Mouse (Mus musculus) kidney, embryonic 14.5 days (tissue): ENCODE measurements around the gene Hexa. TPM values are rescaled to one million over a fixed set of nuclear protein-coding genes. Genes with fewer than 3 reads are reported as not detected.
A peak's percentile ranks its signal among the peaks of the same experiment; 100 is the strongest.

Experiments
- ATAC-seq: fragments of 200-750 bp; cut with Nextera tagmentation; 2 replicates; pipeline ENCODE4 v1.8.0; 2017; ENCODE audit warnings: moderate number of reproducible peaks, mild to moderate bottlenecking, moderate TSS enrichment, moderate library complexity; ENCODE audit not compliant: low FRiP score, low TSS enrichment
- H3K27ac ChIP-seq: fragments of 300-500 bp; sonication (generic); 2 replicates; pipeline ENCODE4 v1.5.1; 2014; ENCODE audit warnings: low read depth, mild to moderate bottlenecking, low read length, moderate library complexity, mixed read lengths
- H3K27me3 ChIP-seq: fragments of 300-500 bp; sonication (generic); 2 replicates; pipeline ENCODE4 v1.6.1; 2014; ENCODE audit warnings: mild to moderate bottlenecking, low read length; ENCODE audit not compliant: control insufficient read depth, insufficient read depth
- H3K36me3 ChIP-seq: fragments of 300-500 bp; sonication (generic); 2 replicates; pipeline ENCODE4 v1.6.1; 2014; ENCODE audit warnings: low read length, mixed read lengths; ENCODE audit not compliant: control insufficient read depth, insufficient read depth
- H3K4me1 ChIP-seq: fragments of 300-500 bp; sonication (generic); 2 replicates; pipeline ENCODE4 v1.6.1; 2014; ENCODE audit warnings: low read length, mixed read lengths; ENCODE audit not compliant: control insufficient read depth, insufficient read depth
- H3K4me2 ChIP-seq: fragments of 300-500 bp; sonication (generic); replicated peaks from 2 replicates; pipeline ENCODE4 v1.6.1; 2014; ENCODE audit warnings: low read depth, mild to moderate bottlenecking, low read length
- H3K4me3 ChIP-seq: fragments of 300-500 bp; sonication (generic); 2 replicates; pipeline ENCODE4 v1.5.1; 2014; ENCODE audit warnings: mild to moderate bottlenecking, low read length
- H3K9ac ChIP-seq: fragments of 300-500 bp; sonication (generic); 2 replicates; pipeline ENCODE4 v1.6.1; 2014; ENCODE audit warnings: low read depth, mild to moderate bottlenecking, low read length, moderate library complexity
- H3K9me3 ChIP-seq: fragments of 300-500 bp; sonication (generic); 2 replicates; pipeline ENCODE4 v1.6.1; 2016; ENCODE audit warnings: low read length; ENCODE audit not compliant: control insufficient read depth
- WGBS: fragments of 180-500 bp; shearing (Covaris S2); extraction: QIAGEN DNeasy Blood & Tissue Kit; methylation state at CpG from one replicate; pipeline ENCODE4 v1.1.7; 2014; 5-methylcytosine and 5-hydroxymethylcytosine counted together
- polyA plus RNA-seq: library from polyadenylated mRNA; unstranded; fragments of >200 nt; fragmentation: Nextera tagmentation; extraction: Ambion mirVana; gene quantifications from 2 replicates; pipeline ENCODE4 v1.2.1, GENCODE M21; 2014

Gene Hexa
- polyA plus RNA-seq, 1 experiment from 2014 or later, result 58.1 TPM

GRCm38 (mm10) chr9:59547869-59548268 is 8.5 kb downstream of the Hexa start:
- ATAC-seq, result no peak
- no peak overlapping the region for H3K4me3 ChIP-seq
- H3K9ac ChIP-seq, result no peak overlapping the region
- WGBS, result 94% methylated on average over 1 of the region's 1 CpGs
- H3K27me3 ChIP-seq, result no peaks in the 10 kb centered on the region
- H3K27ac ChIP-seq, result no peak overlapping the region
- H3K9me3 ChIP-seq, result no peaks in the 10 kb centered on the region
- H3K4me1 ChIP-seq, result no peaks in the 10 kb centered on the region
- H3K4me2 ChIP-seq, result no peak overlapping the region
- H3K36me3 ChIP-seq, result no peaks in the 10 kb centered on the region

- Histone ChIP-seq H3K27me3 (no peaks in the 10 kb centered on the region), H3K9ac (no peak overlapping the region), H3K4me1 (no peaks in the 10 kb centered on the region), H3K4me2 (no peak overlapping the region), H3K36me3 (no peaks in the 10 kb centered on the region), H3K4me3 (no peak overlapping the region), H3K27ac (no peak overlapping the region), H3K9me3 (no peaks in the 10 kb centered on the region)
- ATAC-seq, result no peak
- WGBS, result 64% methylated on average over 2 of the region's 2 CpGs
Measured at GRCm38 (mm10) chr9:59548961-59549487, 9.7 kb downstream of the Hexa start.

GRCm38 (mm10) chr9:59550077-59550476 is 10.7 kb downstream of the Hexa start:
- 88% methylated on average over 4 of the region's 4 CpGs for WGBS
- no peak for ATAC-seq
- no peaks in the 10 kb centered on the region for H3K27me3 ChIP-seq
- H3K4me2 ChIP-seq, result no peak overlapping the region
- H3K36me3 ChIP-seq, result no peaks in the 10 kb centered on the region
- H3K27ac ChIP-seq, result no peak overlapping the region
- H3K9me3 ChIP-seq, result no peaks in the 10 kb centered on the region
- H3K4me3 ChIP-seq, result no peak overlapping the region
- no peaks in the 10 kb centered on the region for H3K4me1 ChIP-seq
- no peak overlapping the region for H3K9ac ChIP-seq

- no peaks in the 10 kb centered on the region for H3K36me3 ChIP-seq
Measured at GRCm38 (mm10) chr9:59551017-59551416, 11.7 kb downstream of the Hexa start.

GRCm38 (mm10) chr9:59551620-59552031 is 12.3 kb downstream of the Hexa start:
- 75% methylated on average over 3 of the region's 3 CpGs for WGBS
- H3K9me3 ChIP-seq, result no peaks in the 10 kb centered on the region
- no peaks in the 10 kb centered on the region for H3K4me1 ChIP-seq
- H3K27ac ChIP-seq, result no peak overlapping the region
- no peak overlapping the region for H3K4me2 ChIP-seq
- H3K4me3 ChIP-seq, result no peak overlapping the region
- H3K27me3 ChIP-seq, result no peaks in the 10 kb centered on the region
- no peak for ATAC-seq
- H3K9ac ChIP-seq, result no peak overlapping the region
- H3K36me3 ChIP-seq, result 0 out of 2 replicates have a peak, but pooled peaks cover under 1% of the 10 kb centered on the region

More at GRCm38 (mm10) chr9:59551017-59551416, 11.7 kb downstream of the Hexa start:
- ATAC-seq, result no peak
- no peaks in the 10 kb centered on the region for H3K27me3 ChIP-seq
- no peak overlapping the region for H3K4me3 ChIP-seq
- 82% methylated on average over 5 of the region's 5 CpGs for WGBS
- H3K27ac ChIP-seq, result no peak overlapping the region
- no peak overlapping the region for H3K4me2 ChIP-seq
- H3K9me3 ChIP-seq, result no peaks in the 10 kb centered on the region
- H3K4me1 ChIP-seq, result no peaks in the 10 kb centered on the region
- no peak overlapping the region for H3K9ac ChIP-seq

GRCm38 (mm10) chr9:59552610-59553009 is 13.3 kb downstream of the Hexa start:
- no peaks in the 10 kb centered on the region for H3K4me1 ChIP-seq
- no peak overlapping the region for H3K4me2 ChIP-seq
- no peak for ATAC-seq
- no peak overlapping the region for H3K27ac ChIP-seq
- WGBS, result 82% methylated on average over 5 of the region's 5 CpGs
- no peaks in the 10 kb centered on the region for H3K9me3 ChIP-seq
- H3K36me3 ChIP-seq, result peaks cover 5% of the 10 kb centered on the region; the same call in 1 of the 2 replicates
- no peak overlapping the region for H3K4me3 ChIP-seq
- H3K27me3 ChIP-seq, result no peaks in the 10 kb centered on the region
- no peak overlapping the region for H3K9ac ChIP-seq

GRCm38 (mm10) chr9:59553719-59554118 is 14.4 kb downstream of the Hexa start:
- Histone ChIP-seq H3K9ac (no peak overlapping the region), H3K36me3 (peaks cover 12% of the 10 kb centered on the region; the same call in 1 of the 2 replicates), H3K4me1 (no peaks in the 10 kb centered on the region), H3K9me3 (no peaks in the 10 kb centered on the region), H3K27ac (no peak overlapping the region), H3K4me3 (no peak overlapping the region), H3K4me2 (no peak overlapping the region), H3K27me3 (no peaks in the 10 kb centered on the region)
- WGBS, result 85% methylated on average over 4 of the region's 4 CpGs
- ATAC-seq, result no peak

- H3K36me3 ChIP-seq, result peaks cover 29% of the 10 kb centered on the region
- no peak overlapping the region for H3K4me2 ChIP-seq
- H3K27ac ChIP-seq, result no peak overlapping the region
- H3K27me3 ChIP-seq, result no peaks in the 10 kb centered on the region
- H3K9me3 ChIP-seq, result no peaks in the 10 kb centered on the region
- H3K9ac ChIP-seq, result no peak overlapping the region
- H3K4me3 ChIP-seq, result no peak overlapping the region
- WGBS, result 22% methylated on average over 4 of the region's 4 CpGs
- peak; percentile 76; the same call in 1 of the 2 replicates for ATAC-seq
- H3K4me1 ChIP-seq, result no peaks in the 10 kb centered on the region
Measured at GRCm38 (mm10) chr9:59565600-59565999, 26.3 kb downstream of the Hexa start.

- no peaks in the 10 kb centered on the region for H3K4me1 ChIP-seq
Measured at GRCm38 (mm10) chr9:59567111-59567510, 27.8 kb downstream of the Hexa start.

More at GRCm38 (mm10) chr9:59567111-59567510, 27.8 kb downstream of the Hexa start:
- H3K9me3 ChIP-seq, result no peaks in the 10 kb centered on the region
- H3K27me3 ChIP-seq, result no peaks in the 10 kb centered on the region
- 29% methylated on average over 6 of the region's 6 CpGs for WGBS
- H3K4me3 ChIP-seq, result no peak overlapping the region
- ATAC-seq, result peak; percentile 54; the same call in 1 of the 2 replicates
- H3K36me3 ChIP-seq, result peaks cover 21% of the 10 kb centered on the region
- H3K9ac ChIP-seq, result no peak overlapping the region
- no peak overlapping the region for H3K4me2 ChIP-seq
- H3K27ac ChIP-seq, result no peak overlapping the region
